Mouse (Mus musculus) bone marrow macrophage, adult 2 months (primary cell): ENCODE measurements around the gene Dph2.

Experiments
- CTCF ChIP-seq: IDR thresholded peaks from 2 replicates; pipeline ENCODE4 v1.5.1; 2012; ENCODE audit warnings: low read depth, mild to moderate bottlenecking, low read length, moderate library complexity
- POLR2A ChIP-seq: IDR thresholded peaks from 2 replicates; pipeline ENCODE4 v1.6.1; 2012; ENCODE audit warnings: mild to moderate bottlenecking, low read depth, low read length, borderline replicate concordance

DNA sequence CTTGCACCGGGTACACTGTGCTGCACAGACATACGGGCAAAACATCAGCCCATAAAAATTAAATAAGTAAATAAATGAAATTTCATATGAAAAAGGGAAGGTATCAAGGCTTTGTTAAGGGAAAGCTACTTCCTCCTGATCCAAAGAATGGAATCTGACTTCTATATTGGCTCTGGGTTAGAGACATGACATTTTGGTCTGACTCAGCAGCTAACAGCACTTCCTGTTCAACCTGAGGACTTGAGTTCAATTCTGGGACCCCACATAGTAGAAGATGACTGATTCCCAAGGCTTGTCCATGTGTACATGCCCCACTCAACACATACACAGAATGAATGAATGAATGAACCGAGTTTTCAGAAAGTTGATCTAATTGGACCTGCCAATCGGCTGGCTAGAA is 26.0 kb upstream of the Dph2 start:
- no peak for TF ChIP-seq CTCF
- no peak for TF ChIP-seq POLR2A
